In the genomic region with DNA sequence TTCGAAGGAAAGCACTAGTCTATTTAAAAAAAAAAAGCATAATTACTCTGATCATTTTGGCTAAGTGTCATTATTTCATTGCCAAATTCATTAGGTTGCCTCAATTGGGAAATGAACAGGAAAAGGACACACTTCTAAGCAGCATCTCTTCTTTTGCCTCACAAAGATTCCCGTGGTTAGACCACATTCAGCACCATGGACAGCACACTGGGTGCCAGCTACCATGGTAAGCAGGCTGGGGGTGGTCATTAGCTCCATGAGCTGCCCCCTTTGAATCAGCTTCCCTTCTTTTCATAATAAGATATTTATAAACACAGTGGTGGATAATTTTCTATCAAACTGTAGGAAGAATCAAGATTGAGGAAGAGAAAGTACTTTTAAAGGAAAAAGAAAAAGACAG, we compare ENCODE assay signal across 11 mouse cellular contexts. TPM values are rescaled to one million over a fixed set of nuclear protein-coding genes. Genes with fewer than 3 reads are reported as not detected.
A peak's percentile ranks its signal among the peaks of the same experiment; 100 is the strongest.
DNase-seq lines count a peak whose midpoint lies in the region; ATAC-seq and TF ChIP-seq lines count a peak whose summit lies in the region.
"Had no signal": no experiment of that assay in that cellular context is flagged by ENCODE, and none has a peak within 500 bp of the region (broad histone marks: within the 10 kb centered on the region; RNA-seq: fewer than 3 reads in every experiment).

No protein-coding gene starts in this region.

- peaks cover 2% of the 10 kb centered on the region; the same call in 1 of the 2 replicates for H3K4me1 ChIP-seq in forebrain, postnatal 0 days (ENCODE audit: insufficient read depth)
- peaks cover 46% of the 10 kb centered on the region for H3K4me1 ChIP-seq in forebrain, embryonic 15.5 days
- H3K4me1 ChIP-seq in neural tube, embryonic 11.5 days (ENCODE audit: control insufficient read depth, insufficient read depth, low read length): no peaks in the 10 kb centered on the region

- no peak overlapping the region for H3K4me2 ChIP-seq in forebrain, postnatal 0 days (ENCODE audit: low read depth)
- no peak overlapping the region for H3K4me2 ChIP-seq in forebrain, embryonic 15.5 days (replicated peaks)
- no peak overlapping the region for H3K4me2 ChIP-seq in neural tube, embryonic 11.5 days (ENCODE audit: low read depth)

- WGBS in forebrain, postnatal 0 days: 27% methylated on average over 2 of the region's 2 CpGs
- WGBS in forebrain, embryonic 15.5 days: 16% methylated on average over 2 of the region's 2 CpGs
- WGBS in neural tube, embryonic 11.5 days: 24% methylated on average over 2 of the region's 2 CpGs

- DNase-seq in forebrain, postnatal 0 days: no peak
- peak; percentile 34 for DNase-seq in lung, postnatal 10 days
- DNase-seq in lung, postnatal 25 days (ENCODE audit: low spot score): no peak
- peak; percentile 0 for DNase-seq in c-Kit-positive CD71-positive TER-119-positive erythroid progenitor cells, embryonic 14.5 days (ENCODE audit: low spot score)
- peak; percentile 53 for DNase-seq in neural tube, embryonic 11.5 days (ENCODE audit: low spot score)
- DNase-seq in frontal cortex, postnatal 25 days (ENCODE audit: low spot score in 2 of 2): no peak
- DNase-seq in cerebellum, adult 11-12 months: no peak
- DNase-seq: cerebellum, adult 9-11 months; heart, adult 11 months; right cerebral cortex, postnatal 4 days had no signal

- 0 out of 2 replicates have a peak overlapping the region, but pooled peaks have one; percentile 48 for H3K27ac ChIP-seq in forebrain, postnatal 0 days (ENCODE audit: low read depth, low read length)
- H3K27ac ChIP-seq in forebrain, embryonic 15.5 days (replicated peaks): no peak overlapping the region; the same call in 1 of the 2 replicates
- no peak overlapping the region for H3K27ac ChIP-seq in neural tube, embryonic 11.5 days (ENCODE audit: low read depth, low read length)

- no peaks in the 10 kb centered on the region for H3K27me3 ChIP-seq in forebrain, postnatal 0 days (ENCODE audit: insufficient read depth, low read length)
- no peaks in the 10 kb centered on the region for H3K27me3 ChIP-seq in forebrain, embryonic 15.5 days
- no peaks in the 10 kb centered on the region for H3K27me3 ChIP-seq in neural tube, embryonic 11.5 days (ENCODE audit: control insufficient read depth, insufficient read depth, low read length)

- ATAC-seq in forebrain, postnatal 0 days: no peak
- ATAC-seq in forebrain, embryonic 15.5 days (replicated peaks): no peak
- ATAC-seq in neural tube, embryonic 11.5 days (ENCODE audit: insufficient read depth, low FRiP score, low TSS enrichment): no peak

- no peaks in the 10 kb centered on the region for H3K9me3 ChIP-seq in forebrain, postnatal 0 days (ENCODE audit: low read length)
- H3K9me3 ChIP-seq in forebrain, embryonic 15.5 days: no peaks in the 10 kb centered on the region
- H3K9me3 ChIP-seq in neural tube, embryonic 11.5 days (ENCODE audit: control insufficient read depth, low read length): no peaks in the 10 kb centered on the region

- H3K36me3 ChIP-seq in forebrain, postnatal 0 days (ENCODE audit: insufficient read depth): no peaks in the 10 kb centered on the region
- H3K36me3 ChIP-seq in forebrain, embryonic 15.5 days: no peaks in the 10 kb centered on the region
- no peaks in the 10 kb centered on the region for H3K36me3 ChIP-seq in neural tube, embryonic 11.5 days (ENCODE audit: control insufficient read depth, insufficient read depth, low read length)

- no peak overlapping the region for H3K4me3 ChIP-seq in forebrain, postnatal 0 days (ENCODE audit: low read depth, low read length)
- no peak overlapping the region for H3K4me3 ChIP-seq in forebrain, embryonic 15.5 days
- no peak overlapping the region for H3K4me3 ChIP-seq in neural tube, embryonic 11.5 days (ENCODE audit: low read depth, low read length)

- no peak overlapping the region for H3K9ac ChIP-seq in forebrain, postnatal 0 days
- no peak overlapping the region for H3K9ac ChIP-seq in forebrain, embryonic 15.5 days (replicated peaks)
- no peak overlapping the region for H3K9ac ChIP-seq in neural tube, embryonic 11.5 days (ENCODE audit: low read length)

- TF ChIP-seq CTCF in forebrain, postnatal 0 days (IDR thresholded peaks at IDR 0.05; ENCODE audit: low read depth): no peak

RNA-seq across cellular contexts. Expression of a gene that starts 28.4 kb away (rescaled TPM):
- 334 and 422 TPM in 2 replicates for total RNA-seq in forebrain, postnatal 0 days (2014; rRNA removed)
- polyA plus RNA-seq in forebrain, postnatal 0 days (2015; fragmentation: Nextera tagmentation; extraction: Ambion mirVana): 156 and 219 TPM in 2 replicates
- 353 and 362 TPM in 2 replicates for polyA plus RNA-seq in forebrain, embryonic 15.5 days (2015; fragmentation: Nextera tagmentation; extraction: Ambion mirVana)
- polyA plus RNA-seq in neural tube, embryonic 11.5 days (2014; fragmentation: Nextera tagmentation; extraction: Ambion mirVana): 160 and 182 TPM in 2 replicates

Comparison
In these comparisons a context has a peak if more than half of its experiments do, and no peak if none do; other contexts are left out.
1. DNase-seq: peak in lung, postnatal 10 days (single experiment), c-Kit-positive CD71-positive TER-119-positive erythroid progenitor cells, embryonic 14.5 days (single experiment) and neural tube, embryonic 11.5 days (single experiment); none in forebrain, postnatal 0 days (single experiment), lung, postnatal 25 days (single experiment), frontal cortex, postnatal 25 days (0 of 2) and cerebellum, adult 11-12 months (single experiment).